Mouse (Mus musculus): ENCODE measurements around the gene Kpna6. TPM values are rescaled to one million over a fixed set of nuclear protein-coding genes. Genes with fewer than 3 reads are reported as not detected.

Kpna6 gene
- 24.0 and 24.3 TPM in 2 replicates for polyA plus RNA-seq (2012; ENCODE audit: low replicate concordance)

DNA sequence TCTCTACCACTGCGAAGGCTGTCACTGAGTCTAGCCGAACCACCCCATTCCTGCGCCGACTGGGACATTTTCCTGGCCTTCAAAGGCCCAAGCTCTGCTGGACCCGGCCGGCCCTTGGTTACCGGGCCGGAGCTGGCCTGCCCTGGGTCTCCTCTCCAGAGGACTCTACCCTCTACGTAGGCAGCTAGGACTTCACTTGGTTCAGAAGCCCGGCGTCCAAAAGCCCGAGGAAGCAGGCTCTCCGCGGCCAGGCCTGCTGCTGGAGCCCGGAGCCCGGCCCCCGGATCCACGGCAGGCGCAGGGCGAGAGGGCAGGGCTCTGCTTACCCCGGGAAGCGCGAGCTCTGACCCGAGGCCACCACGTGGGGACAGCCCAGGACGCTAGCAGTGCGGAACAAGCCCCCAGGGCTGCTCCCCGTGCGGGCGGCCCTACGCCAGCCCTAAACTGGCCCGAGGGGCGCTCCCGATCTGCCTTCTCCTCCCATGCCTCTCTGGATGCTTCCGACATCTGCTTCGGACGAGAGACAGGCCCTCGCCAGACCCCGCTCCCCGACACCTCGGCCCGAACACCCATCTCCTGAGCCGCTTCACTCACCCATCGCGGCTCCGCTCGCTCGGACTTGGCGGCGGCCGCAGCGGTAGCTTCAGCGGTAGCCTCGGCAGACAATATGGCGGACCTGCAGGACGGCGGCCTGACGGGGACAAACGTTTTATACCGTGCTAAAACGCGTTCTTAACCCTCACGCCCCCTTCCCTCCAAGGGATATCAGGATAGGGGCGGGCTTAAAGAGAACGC is at the start of gene Kpna6:
Kpna6 (minus strand) TSS at position 685 of the 795 bp plus-strand sequence.

DNA sequence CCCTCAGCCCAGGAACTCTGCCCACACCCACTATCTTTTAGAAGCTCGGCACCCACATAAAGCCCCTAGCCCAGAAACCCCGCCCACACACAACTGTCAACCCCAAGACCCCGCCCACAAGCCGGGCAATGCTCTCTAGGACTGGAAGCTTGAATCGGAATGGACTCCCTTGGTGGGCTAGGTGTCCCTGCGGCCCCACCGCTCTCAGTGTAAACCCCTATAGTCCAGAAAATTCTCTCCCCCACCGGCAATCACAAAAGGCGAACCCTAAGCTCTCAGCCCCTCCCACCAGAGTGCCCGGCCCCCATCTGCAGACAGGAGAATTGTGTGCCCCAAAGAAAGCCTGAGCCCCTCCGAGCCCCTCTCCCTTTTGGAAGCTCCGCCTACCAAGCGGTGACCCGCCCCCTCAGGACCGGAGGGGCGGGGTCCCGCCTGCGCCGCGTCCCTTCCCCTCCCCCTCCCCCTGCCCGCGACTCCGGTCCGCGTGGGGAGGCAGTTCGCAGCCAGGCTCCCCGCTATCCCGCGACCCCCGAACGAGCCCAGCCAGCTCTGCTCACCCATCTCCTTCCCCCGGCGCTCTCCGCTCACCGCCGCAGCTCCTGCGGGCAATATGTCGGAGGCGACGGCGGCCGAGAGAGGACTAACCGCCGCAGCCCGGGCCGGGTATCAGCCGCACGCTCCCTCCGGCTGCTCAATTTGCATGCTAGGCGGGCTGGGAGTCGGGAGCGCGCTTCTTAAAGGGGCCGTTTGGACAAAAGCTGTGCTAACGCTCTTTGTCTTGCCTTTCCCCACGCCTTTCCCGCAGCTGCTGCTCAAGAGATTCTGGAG is 23.8 kb upstream of the Kpna6 start, which contains the start of gene Tmem39b:
Tmem39b (minus strand) TSS at position 681 of the 828 bp plus-strand sequence.

DNA sequence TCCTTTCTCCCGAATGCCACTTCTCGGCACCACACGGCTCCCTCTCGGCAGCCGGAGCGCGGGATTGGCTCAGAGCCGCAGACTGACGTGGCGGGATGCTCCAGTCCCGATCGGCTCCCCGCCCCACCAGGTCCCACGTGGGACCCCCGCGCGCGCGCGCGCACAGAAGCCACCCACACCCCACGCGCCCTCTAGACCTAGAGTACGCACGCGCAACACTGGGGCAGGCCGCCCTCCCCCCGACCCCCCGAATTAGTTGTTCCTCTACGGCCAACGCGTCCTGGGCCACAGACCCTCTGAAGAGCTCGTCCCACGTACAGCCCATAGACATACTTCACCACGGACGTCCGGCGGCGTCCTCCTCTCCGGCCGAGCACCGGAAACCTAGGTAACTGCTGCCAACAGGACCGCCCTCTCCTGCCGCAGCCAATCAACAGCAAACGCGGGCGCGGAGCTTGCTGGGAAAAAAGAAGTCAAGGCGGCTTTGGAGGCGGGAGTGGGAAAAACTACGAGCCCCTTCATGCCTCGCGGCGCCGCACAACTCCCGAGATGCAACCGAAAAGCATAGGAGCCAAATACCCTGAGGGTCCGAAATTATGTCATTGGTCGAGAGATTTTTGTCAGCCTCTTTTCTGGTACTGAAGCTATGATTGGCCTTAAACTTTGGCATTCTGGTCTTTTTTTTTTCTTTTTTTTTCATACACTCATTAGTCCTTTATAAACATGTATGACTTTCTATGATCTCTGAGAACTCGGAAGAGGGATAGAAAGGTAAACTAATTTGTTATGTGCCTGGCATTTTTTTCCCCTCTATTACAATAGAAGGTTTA is 31.7 kb downstream of the Kpna6 start, which contains the start of gene Txlna:
Txlna (minus strand) TSS at position 428 of the 830 bp plus-strand sequence.

DNA sequence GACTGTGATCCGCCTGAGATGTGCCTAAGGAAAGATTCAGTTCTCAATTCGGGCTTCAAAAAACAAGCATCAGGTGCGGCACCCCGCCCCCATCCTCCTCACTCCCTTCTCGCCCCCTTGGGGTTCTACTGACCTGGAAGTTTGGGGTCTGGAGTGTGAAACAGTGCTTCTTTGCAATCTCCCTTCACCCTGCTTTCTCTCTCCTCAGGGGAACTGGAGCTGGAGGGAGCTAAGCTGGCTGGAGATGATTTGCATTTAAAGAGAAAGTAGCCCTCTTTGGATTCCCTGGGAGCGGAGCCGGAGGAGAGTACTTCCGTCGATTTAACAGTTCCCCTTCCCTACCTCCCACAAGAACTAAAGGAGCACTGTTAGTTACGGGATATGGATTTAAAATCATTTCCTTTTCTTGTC is 48.9 kb downstream of the Kpna6 start, which contains the start of gene Ccdc28b:
Ccdc28b (minus strand) TSS at position 267 of the 411 bp plus-strand sequence.

DNA sequence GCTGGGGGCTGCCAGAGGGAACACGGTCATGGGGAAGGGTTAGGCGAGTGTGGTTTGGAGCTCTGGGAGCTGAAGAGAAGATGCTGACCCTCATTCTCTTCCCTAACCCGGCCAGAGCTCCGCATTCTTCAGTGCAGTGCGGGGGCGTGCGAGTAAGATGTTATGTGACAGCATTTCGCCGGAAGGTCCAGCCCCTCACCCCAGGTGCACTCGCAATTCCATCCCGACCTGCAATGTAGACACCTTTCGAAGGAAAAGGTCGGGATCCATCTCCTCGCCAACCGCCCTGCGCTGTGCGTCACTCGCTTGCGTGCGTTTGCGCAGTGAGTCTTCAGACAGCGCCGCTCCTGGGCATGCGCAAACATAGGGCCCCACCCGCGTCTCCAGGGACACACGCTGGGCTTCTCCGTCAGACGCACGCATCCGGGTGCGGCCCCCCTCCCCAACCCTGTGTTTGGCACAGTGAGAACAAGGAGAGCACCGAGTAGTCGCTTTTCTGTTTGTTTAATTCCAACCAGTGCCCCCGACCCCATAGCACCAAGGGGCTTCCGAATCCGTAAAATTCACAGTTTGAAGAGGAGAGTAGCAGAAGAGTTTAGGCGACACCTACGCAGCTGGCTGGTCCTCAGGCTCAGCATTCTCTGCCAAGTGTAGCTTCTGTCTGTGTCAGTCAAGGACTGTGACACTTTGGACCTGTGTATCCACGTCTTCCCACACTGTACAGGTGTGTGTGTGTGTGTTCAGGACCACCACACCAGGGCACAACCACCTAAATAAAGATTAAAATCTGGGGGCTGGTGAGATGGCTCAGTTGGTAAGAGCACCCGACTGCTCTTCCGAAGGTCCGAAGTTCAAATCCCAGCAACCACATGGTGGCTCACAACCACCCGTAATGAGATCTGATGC is 53.5 kb downstream of the Kpna6 start, which contains the start of gene Iqcc:
Iqcc (minus strand) TSS at position 314 of the 906 bp plus-strand sequence.

DNA sequence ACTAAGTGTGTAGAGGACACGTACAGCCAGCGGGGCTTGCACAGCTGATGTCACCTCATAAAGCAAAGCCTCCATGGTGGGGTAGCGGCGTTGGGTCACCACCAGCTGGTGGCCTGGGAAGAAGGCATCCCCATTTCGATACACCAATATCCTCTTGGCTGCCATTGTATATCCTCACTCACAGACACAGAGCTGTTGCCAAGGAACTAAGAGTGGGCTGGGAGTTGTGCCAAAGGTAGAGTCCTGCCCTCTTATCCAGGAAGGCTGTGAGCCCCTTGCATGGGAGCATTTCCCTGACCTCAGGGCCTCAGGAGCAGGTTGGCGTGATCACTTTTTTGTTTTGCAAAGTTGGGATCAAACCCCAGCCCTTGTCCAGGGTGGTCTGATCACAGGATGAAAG is 58.5 kb downstream of the Kpna6 start, which contains the start of gene Dcdc2b:
Dcdc2b (minus strand) TSS at position 165 of the 400 bp plus-strand sequence.

DNA sequence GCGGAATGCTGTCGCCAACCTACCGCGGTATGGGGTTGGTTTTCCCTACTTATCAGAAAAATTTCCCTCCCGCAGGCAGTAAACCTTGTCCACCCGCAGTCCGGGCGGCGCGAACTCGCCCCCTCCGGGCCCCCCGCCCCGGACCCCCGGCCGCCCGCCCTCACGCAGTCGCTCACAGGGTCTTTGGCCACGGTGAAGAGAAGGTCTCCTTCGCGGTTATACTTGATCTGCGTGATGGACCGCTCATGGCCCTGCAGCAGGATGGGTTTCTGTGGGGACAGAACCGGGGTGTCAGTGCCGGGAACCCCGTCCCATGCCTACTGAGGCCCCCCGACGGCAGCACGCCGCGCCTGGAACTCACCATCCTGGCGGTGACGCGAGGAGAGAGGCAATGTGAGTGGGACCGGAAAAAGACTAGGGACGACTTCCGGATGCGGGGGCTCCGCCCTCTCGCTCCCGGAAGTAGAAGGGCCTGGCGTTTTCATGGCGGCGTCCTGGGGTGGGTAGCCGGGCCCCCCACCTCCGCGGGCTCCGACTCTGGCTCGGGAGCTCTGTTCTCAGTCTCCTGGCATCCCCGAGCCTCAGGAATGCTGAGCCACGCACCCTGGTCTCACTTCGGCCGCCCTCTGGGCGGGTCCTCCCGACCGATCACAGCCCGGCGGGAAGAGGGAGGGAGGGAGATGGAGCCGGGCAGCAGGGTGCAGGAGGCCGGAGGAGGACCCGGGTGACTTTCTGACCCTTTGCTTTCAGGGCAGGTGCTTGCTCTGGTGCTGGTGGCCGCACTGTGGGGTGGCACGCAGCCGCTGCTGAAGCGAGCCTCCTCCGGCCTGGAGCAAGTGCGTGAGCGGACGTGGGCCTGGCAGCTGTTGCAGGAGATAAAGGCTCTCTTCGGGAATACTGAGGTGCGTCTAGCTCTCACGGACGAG is 72.1 kb downstream of the Kpna6 start, which contains the start of the genes Eif3i and Tmem234:
Eif3i (minus strand) TSS at position 416 of the 926 bp plus-strand sequence.
Tmem234 (plus strand) TSS at position 436 of the 926 bp plus-strand sequence.

Other genes starting within 250 kb of the Kpna6 start
- not detected in 2 replicates for gene Zbtb8b, start 231.9 kb downstream of the Kpna6 start, polyA plus RNA-seq (2012; ENCODE audit: low replicate concordance)
- gene Bsdc1, start 211.2 kb downstream of the Kpna6 start, polyA plus RNA-seq (2012; ENCODE audit: low replicate concordance), result 37.4 and 50.9 TPM in 2 replicates
- not detected in 2 replicates for gene Tssk3, start 181.7 kb downstream of the Kpna6 start, polyA plus RNA-seq (2012; ENCODE audit: low replicate concordance)
- gene Fam229a, start 181.6 kb downstream of the Kpna6 start, polyA plus RNA-seq (2012; ENCODE audit: low replicate concordance), result 4.0 and 17.3 TPM in 2 replicates
- gene Marcksl1, start 159.2 kb downstream of the Kpna6 start, polyA plus RNA-seq (2012; ENCODE audit: low replicate concordance), result 28.8 and 91.9 TPM in 2 replicates
- gene Hdac1, start 130.1 kb downstream of the Kpna6 start, polyA plus RNA-seq (2012; ENCODE audit: low replicate concordance), result 26.0 and 75.3 TPM in 2 replicates
- 13.3 and 17.6 TPM in 2 replicates for gene Lck, start 99.1 kb downstream of the Kpna6 start, polyA plus RNA-seq (2012; ENCODE audit: low replicate concordance)
- 1.8 and 2.0 TPM in 2 replicates for gene Fam167b, start 94.2 kb downstream of the Kpna6 start, polyA plus RNA-seq (2012; ENCODE audit: low replicate concordance)
- 55.8 and 125 TPM in 2 replicates for gene Eif3i, start 72.1 kb downstream of the Kpna6 start, polyA plus RNA-seq (2012; ENCODE audit: low replicate concordance)
- gene Tmem234, start 72.1 kb downstream of the Kpna6 start, polyA plus RNA-seq (2012; ENCODE audit: low replicate concordance), result 229 and 293 TPM in 2 replicates
- 0.60 TPM in 1 of 2 replicates, not detected in the other for gene Dcdc2b, start 58.5 kb downstream of the Kpna6 start, polyA plus RNA-seq (2012; ENCODE audit: low replicate concordance)
- gene Iqcc, start 53.7 kb downstream of the Kpna6 start, polyA plus RNA-seq (2012; ENCODE audit: low replicate concordance), result 4.0 and 5.9 TPM in 2 replicates
- gene Ccdc28b, start 48.8 kb downstream of the Kpna6 start, polyA plus RNA-seq (2012; ENCODE audit: low replicate concordance), result 9.9 and 21.2 TPM in 2 replicates
- 48.8 and 58.1 TPM in 2 replicates for gene Txlna, start 31.7 kb downstream of the Kpna6 start, polyA plus RNA-seq (2012; ENCODE audit: low replicate concordance)
- gene Tmem39b, start 24.1 kb upstream of the Kpna6 start, polyA plus RNA-seq (2012; ENCODE audit: low replicate concordance), result 43.2 and 83.9 TPM in 2 replicates
- 208 and 269 TPM in 2 replicates for gene Khdrbs1, start 69.5 kb upstream of the Kpna6 start, polyA plus RNA-seq (2012; ENCODE audit: low replicate concordance)
- 38.9 and 43.7 TPM in 2 replicates for gene Ptp4a2, start 138.5 kb upstream of the Kpna6 start, polyA plus RNA-seq (2012; ENCODE audit: low replicate concordance)

Measured in leukemia stem cell, adult 10-12 weeks (primary cell).